14 mouse cellular contexts compared by ENCODE assay signal in genomic region chr5:53176703-53177102, GRCm38 (mm10). TPM values are rescaled to one million over a fixed set of nuclear protein-coding genes. Genes with fewer than 3 reads are reported as not detected.
DNase-seq lines count a peak whose midpoint lies in the region; ATAC-seq and TF ChIP-seq lines count a peak whose summit lies in the region.
"Had no signal": no experiment of that assay in that cellular context is flagged by ENCODE, and none has a peak within 500 bp of the region (broad histone marks: within the 10 kb centered on the region; RNA-seq: fewer than 3 reads in every experiment).

No protein-coding gene starts in this region.

- 28% methylated on average over 6 of the region's 6 CpGs for WGBS in heart, embryonic 15.5 days
- WGBS in kidney, embryonic 15.5 days = 71% methylated on average over 6 of the region's 6 CpGs
- 63% methylated on average over 6 of the region's 6 CpGs for WGBS in intestine, embryonic 15.5 days

- H3K9ac ChIP-seq in heart, embryonic 15.5 days = no peak overlapping the region
- H3K9ac ChIP-seq in kidney, embryonic 15.5 days = no peak overlapping the region
- H3K9ac ChIP-seq in intestine, embryonic 15.5 days = no peak overlapping the region
- H3K9ac ChIP-seq: hindbrain, embryonic 15.5 days had no signal

- no peak for TF ChIP-seq CTCF in gastrocnemius, adult 2 months (IDR thresholded peaks at IDR 0.05)

- peaks cover 16% of the 10 kb centered on the region for H3K4me1 ChIP-seq in heart, embryonic 15.5 days (replicated peaks)
- H3K4me1 ChIP-seq in kidney, embryonic 15.5 days = no peaks in the 10 kb centered on the region
- no peaks in the 10 kb centered on the region for H3K4me1 ChIP-seq in intestine, embryonic 15.5 days (replicated peaks)
- H3K4me1 ChIP-seq: embryonic facial prominence, embryonic 10.5 days had no signal

- no peaks in the 10 kb centered on the region for H3K36me3 ChIP-seq in heart, embryonic 15.5 days
- H3K36me3 ChIP-seq in kidney, embryonic 15.5 days = peaks cover 10% of the 10 kb centered on the region; the same call in 1 of the 2 replicates
- no peaks in the 10 kb centered on the region for H3K36me3 ChIP-seq in intestine, embryonic 15.5 days
- H3K36me3 ChIP-seq: embryonic facial prominence, embryonic 10.5 days; G1E; hindbrain, embryonic 15.5 days had no signal

- peak; percentile 59 for ATAC-seq in heart, embryonic 15.5 days (replicated peaks; ENCODE audit: insufficient number of reproducible peaks, insufficient read depth, low FRiP score, low read depth)
- ATAC-seq in kidney, embryonic 15.5 days (replicated peaks; ENCODE audit: low FRiP score) = 0 out of 2 replicates have a peak, but pooled peaks have one; percentile 34
- no peak for ATAC-seq in intestine, embryonic 15.5 days
- ATAC-seq: intestine, postnatal 0 days had no signal

- no peak overlapping the region for H3K4me2 ChIP-seq in heart, embryonic 15.5 days
- H3K4me2 ChIP-seq in kidney, embryonic 15.5 days = no peak overlapping the region
- H3K4me2 ChIP-seq in intestine, embryonic 15.5 days (replicated peaks) = no peak overlapping the region
- H3K4me2 ChIP-seq: hindbrain, embryonic 15.5 days had no signal

- H3K4me3 ChIP-seq in gastrocnemius, adult 2 months = no peak overlapping the region
- no peak overlapping the region for H3K4me3 ChIP-seq in heart, embryonic 15.5 days
- no peak overlapping the region for H3K4me3 ChIP-seq in kidney, embryonic 15.5 days (replicated peaks)
- no peak overlapping the region for H3K4me3 ChIP-seq in intestine, embryonic 15.5 days (replicated peaks)
- H3K4me3 ChIP-seq: embryonic facial prominence, embryonic 10.5 days; heart, adult 2 months; hindbrain, embryonic 15.5 days had no signal

- H3K27ac ChIP-seq in gastrocnemius, adult 2 months = peak overlapping the region; percentile 85
- no peak overlapping the region for H3K27ac ChIP-seq in heart, embryonic 15.5 days
- H3K27ac ChIP-seq in kidney, embryonic 15.5 days = no peak overlapping the region
- no peak overlapping the region for H3K27ac ChIP-seq in intestine, embryonic 15.5 days
- H3K27ac ChIP-seq: embryonic facial prominence, embryonic 10.5 days; heart, adult 2 months; hindbrain, embryonic 15.5 days had no signal

- intact Hi-C loops in gastrocnemius, adult 2 months (cut with DNase I) = no loop called here

- H3K9me3 ChIP-seq in heart, embryonic 15.5 days (replicated peaks) = no peaks in the 10 kb centered on the region
- H3K9me3 ChIP-seq in kidney, embryonic 15.5 days (replicated peaks) = no peaks in the 10 kb centered on the region
- no peaks in the 10 kb centered on the region for H3K9me3 ChIP-seq in intestine, embryonic 15.5 days
- H3K9me3 ChIP-seq: embryonic facial prominence, embryonic 10.5 days; hindbrain, embryonic 15.5 days had no signal

- no peaks in the 10 kb centered on the region for H3K27me3 ChIP-seq in heart, embryonic 15.5 days
- no peaks in the 10 kb centered on the region for H3K27me3 ChIP-seq in kidney, embryonic 15.5 days
- H3K27me3 ChIP-seq in intestine, embryonic 15.5 days (replicated peaks) = no peaks in the 10 kb centered on the region
- H3K27me3 ChIP-seq: hindbrain, embryonic 15.5 days had no signal

- no peak for DNase-seq in gastrocnemius, adult 2 months
- DNase-seq in gastrocnemius, postnatal 4 days (ENCODE audit: low spot score in 2 of 2) = no peak
- no peak for DNase-seq in heart, adult 8-10 months (ENCODE audit: low spot score)
- no peak for DNase-seq in kidney, adult 9 months
- peak; percentile 31 for DNase-seq in R1 (ENCODE audit: low read depth, low spot score)
- DNase-seq: adrenal gland, postnatal 14 days; heart, adult 2 months had no signal

RNA-seq across cellular contexts. Expression of gene Sel1l3, which starts 37.0 kb away (rescaled TPM):
- 10 to 100 TPM; 59.8 to 69.4 TPM for total RNA-seq in gastrocnemius, adult 2 months (2021)
- total RNA-seq in gastrocnemius, postnatal 4 days (2021) = 10 to 100 TPM; 95.0 to 95.4 TPM
- 0.76 and 1.3 TPM in 2 replicates for polyA plus RNA-seq in heart, embryonic 15.5 days (2015; fragmentation: Nextera tagmentation; extraction: Ambion mirVana)
- 1 to 10 TPM; 1.2 to 1.8 (median 1.6) TPM for total RNA-seq in heart, adult 8-10 months (2022)
- 19.0 and 20.1 TPM in 2 replicates for polyA plus RNA-seq in kidney, embryonic 15.5 days (2015; fragmentation: Nextera tagmentation; extraction: Ambion mirVana)
- 12.2 and 13.9 TPM in 2 replicates for polyA plus RNA-seq in intestine, embryonic 15.5 days (2015; fragmentation: Nextera tagmentation; extraction: Ambion mirVana)
- polyA plus RNA-seq: G1E had no signal

Comparison
In these comparisons a context has a peak if more than half of its experiments do, and no peak if none do; other contexts are left out.
1. RNA of gene Sel1l3, which starts 37.0 kb away (total RNA-seq): 95.0 to 95.4 TPM in gastrocnemius, postnatal 4 days and 59.8 to 69.4 TPM in gastrocnemius, adult 2 months; 1.2 to 1.8 TPM in heart, adult 8-10 months; every median in the first group is over 10 times any median in the second.